Mouse (Mus musculus) hindbrain, embryonic 16.5 days (tissue): Measurements from ENCODE around the gene Efcab1. TPM values are rescaled to one million over a fixed set of nuclear protein-coding genes. Genes with fewer than 3 reads are reported as not detected.

Source experiments
- ATAC-seq: fragments of 200-750 bp; cut with Nextera tagmentation; 2 replicates; pipeline ENCODE4 v1.8.0; 2017; ENCODE audit warnings: moderate TSS enrichment, moderate library complexity
- H3K27ac ChIP-seq: fragments of 300-500 bp; sonication (generic); 2 replicates; pipeline ENCODE4 v1.5.1; 2014; ENCODE audit warnings: low read depth, mild to moderate bottlenecking, control low read depth, low read length, moderate library complexity
- H3K27me3 ChIP-seq: fragments of 300-500 bp; sonication (generic); replicated peaks from 2 replicates; pipeline ENCODE4 v1.6.1; 2014; ENCODE audit warnings: low read length; ENCODE audit not compliant: control insufficient read depth, insufficient read depth
- H3K36me3 ChIP-seq: fragments of 300-500 bp; sonication (generic); 2 replicates; pipeline ENCODE4 v1.6.1; 2014; ENCODE audit warnings: mild to moderate bottlenecking, low read length, moderate library complexity, mixed read lengths; ENCODE audit not compliant: control insufficient read depth, insufficient read depth
- H3K4me1 ChIP-seq: fragments of 300-500 bp; sonication (generic); 2 replicates; pipeline ENCODE4 v1.6.1; 2014; ENCODE audit warnings: low read depth, low read length; ENCODE audit not compliant: control insufficient read depth, insufficient read depth
- H3K4me2 ChIP-seq: fragments of 300-500 bp; sonication (generic); 2 replicates; pipeline ENCODE4 v1.6.1; 2014; ENCODE audit warnings: mild to moderate bottlenecking, low read length, control low read depth, moderate library complexity
- H3K4me3 ChIP-seq: fragments of 300-500 bp; sonication (generic); 2 replicates; pipeline ENCODE4 v1.5.1; 2014; ENCODE audit warnings: mild to moderate bottlenecking, low read length, control low read depth, moderate library complexity
- H3K9ac ChIP-seq: fragments of 300-500 bp; sonication (generic); 2 replicates; pipeline ENCODE4 v1.6.1; 2014; ENCODE audit warnings: low read depth, mild to moderate bottlenecking, control low read depth, low read length, moderate library complexity
- H3K9me3 ChIP-seq: fragments of 300-500 bp; sonication (generic); 2 replicates; pipeline ENCODE4 v1.6.1; 2014; ENCODE audit warnings: mild to moderate bottlenecking, low read length, moderate library complexity; ENCODE audit not compliant: control insufficient read depth
- WGBS: fragments of 180-500 bp; shearing (Covaris S2); extraction: QIAGEN DNeasy Blood & Tissue Kit; methylation state at CpG from one replicate; pipeline ENCODE4 v1.1.7; 2014; 5-methylcytosine and 5-hydroxymethylcytosine counted together
- polyA plus RNA-seq: library from polyadenylated mRNA; unstranded; fragments of >200 nt; fragmentation: Nextera tagmentation; extraction: Ambion mirVana; gene quantifications from 2 replicates; pipeline ENCODE4 v1.2.1, GENCODE M21; 2015

Efcab1 gene
- polyA plus RNA-seq, 1 experiment from 2014 or later = 17.1 TPM

GRCm38 (mm10) chr16:14979228-14979627, 72.8 kb downstream of the Efcab1 start:
- 80% methylated on average over 2 of the region's 2 CpGs for WGBS
- no peak overlapping the region for H3K4me3 ChIP-seq
- no peak overlapping the region for H3K4me2 ChIP-seq
- H3K27ac ChIP-seq = no peak overlapping the region
- H3K27me3 ChIP-seq = no peaks in the 10 kb centered on the region
- H3K4me1 ChIP-seq = no peaks in the 10 kb centered on the region
- no peak overlapping the region for H3K9ac ChIP-seq
- H3K36me3 ChIP-seq = no peaks in the 10 kb centered on the region
- H3K9me3 ChIP-seq = no peaks in the 10 kb centered on the region
- no peak for ATAC-seq

GRCm38 (mm10) chr16:14989614-14990268, 83.3 kb downstream of the Efcab1 start:
- no peak overlapping the region for H3K4me3 ChIP-seq
- no peak for ATAC-seq
- 83% methylated on average over 6 of the region's 6 CpGs for whole genome bisulfite sequencing

GRCm38 (mm10) chr16:14991001-14991400, 84.6 kb downstream of the Efcab1 start:
- WGBS = 72% methylated on average over 3 of the region's 3 CpGs

More at GRCm38 (mm10) chr16:14989614-14990268, 83.3 kb downstream of the Efcab1 start:
- Histone ChIP-seq H3K9ac (no peak overlapping the region), H3K4me2 (no peak overlapping the region), H3K4me1 (no peaks in the 10 kb centered on the region), H3K27ac (no peak overlapping the region), H3K36me3 (no peaks in the 10 kb centered on the region), H3K27me3 (no peaks in the 10 kb centered on the region), H3K9me3 (no peaks in the 10 kb centered on the region)

GRCm38 (mm10) chr16:14992461-14993107, 86.2 kb downstream of the Efcab1 start:
- Histone ChIP-seq H3K4me1 (no peaks in the 10 kb centered on the region), H3K4me3 (no peak overlapping the region), H3K27ac (no peak overlapping the region), H3K9ac (no peak overlapping the region), H3K9me3 (no peaks in the 10 kb centered on the region), H3K36me3 (no peaks in the 10 kb centered on the region), H3K4me2 (no peak overlapping the region), H3K27me3 (no peaks in the 10 kb centered on the region)
- no peak for ATAC-seq
- 74% methylated on average over 3 of the region's 3 CpGs for WGBS

More at GRCm38 (mm10) chr16:14991001-14991400, 84.6 kb downstream of the Efcab1 start:
- H3K9me3 ChIP-seq = no peaks in the 10 kb centered on the region
- no peak overlapping the region for H3K4me3 ChIP-seq
- no peaks in the 10 kb centered on the region for H3K4me1 ChIP-seq
- H3K36me3 ChIP-seq = no peaks in the 10 kb centered on the region
- no peak for ATAC-seq
- H3K4me2 ChIP-seq = no peak overlapping the region
- H3K27ac ChIP-seq = no peak overlapping the region
- no peak overlapping the region for H3K9ac ChIP-seq
- H3K27me3 ChIP-seq = no peaks in the 10 kb centered on the region

- Histone ChIP-seq H3K9ac (no peak overlapping the region), H3K27ac (no peak overlapping the region), H3K4me3 (no peak overlapping the region), H3K4me1 (no peaks in the 10 kb centered on the region), H3K9me3 (no peaks in the 10 kb centered on the region), H3K36me3 (no peaks in the 10 kb centered on the region), H3K4me2 (no peak overlapping the region), H3K27me3 (no peaks in the 10 kb centered on the region)
- ATAC-seq = no peak
- WGBS = 59% methylated on average over 2 of the region's 2 CpGs
Measured at GRCm38 (mm10) chr16:15014724-15015123, 108.3 kb downstream of the Efcab1 start.
